Mouse (Mus musculus): ENCODE measurements at regions not wholly inside any gene's neighbourhood (a gene's known extent, or its start where the extent isn't known, plus 50 kb on each side); places are given as distances from the start of the nearest gene placed in this dataset.

DNA sequence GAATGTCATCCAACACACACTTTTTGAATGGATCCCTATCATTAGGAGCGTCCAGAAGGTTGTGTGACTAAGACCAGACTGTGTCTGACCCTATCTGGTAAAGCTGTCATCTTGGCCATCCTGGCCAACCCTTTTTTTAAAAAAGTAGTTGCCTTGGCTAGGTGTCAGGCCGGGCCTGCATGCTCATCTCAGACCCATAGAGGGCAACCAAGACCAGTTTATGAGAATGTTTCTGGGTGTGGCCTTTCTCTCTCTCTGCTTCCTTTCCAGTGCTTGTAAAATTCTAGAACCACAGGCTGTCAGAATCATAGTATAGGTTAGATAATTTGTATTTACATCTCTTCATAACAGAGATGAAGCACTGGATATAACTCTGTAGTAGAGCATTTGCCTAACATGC, 62.8 kb upstream of the Las1l start:
- peak; percentile 56 for DNase-seq (ENCODE audit: low spot score)

GRCm38 (mm10) chrX:96020407-96020806, 63.6 kb upstream of the Las1l start:
- no peak for DNase-seq (ENCODE audit: low spot score)

- DNase-seq (ENCODE audit: low spot score), result no peak
These were observed 68.6 kb upstream of the Las1l start for GRCm38 (mm10) chrX:96025374-96025773.

DNA sequence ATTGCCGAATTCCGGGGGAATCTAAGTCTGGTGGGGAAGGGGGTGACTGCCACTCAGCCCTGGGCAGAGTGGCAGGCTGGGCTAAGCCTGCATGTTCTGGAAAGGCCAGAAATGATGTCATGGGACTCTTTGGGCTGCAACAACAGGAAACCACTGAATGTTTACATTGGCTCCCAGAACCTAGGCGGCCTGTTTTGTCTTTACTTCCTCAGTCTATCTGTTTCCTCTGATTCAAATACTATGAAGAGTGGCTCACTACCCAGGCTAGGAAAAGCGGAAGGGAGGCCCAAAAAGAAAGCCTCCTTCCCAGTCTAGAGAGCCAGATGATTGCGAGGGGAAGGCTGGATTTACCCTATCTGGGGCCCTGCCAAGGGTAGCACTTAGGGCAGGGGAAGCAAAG, 69.1 kb upstream of the Las1l start:
- DNase-seq (ENCODE audit: low spot score), result peak; percentile 9

- no peak for DNase-seq (ENCODE audit: low spot score)
These were observed 64.3 kb upstream of the Msn start for GRCm38 (mm10) chrX:96031591-96031990.

GRCm38 (mm10) chrX:96035307-96035706, 60.5 kb upstream of the Msn start:
- no peak for DNase-seq (ENCODE audit: low spot score)

DNA sequence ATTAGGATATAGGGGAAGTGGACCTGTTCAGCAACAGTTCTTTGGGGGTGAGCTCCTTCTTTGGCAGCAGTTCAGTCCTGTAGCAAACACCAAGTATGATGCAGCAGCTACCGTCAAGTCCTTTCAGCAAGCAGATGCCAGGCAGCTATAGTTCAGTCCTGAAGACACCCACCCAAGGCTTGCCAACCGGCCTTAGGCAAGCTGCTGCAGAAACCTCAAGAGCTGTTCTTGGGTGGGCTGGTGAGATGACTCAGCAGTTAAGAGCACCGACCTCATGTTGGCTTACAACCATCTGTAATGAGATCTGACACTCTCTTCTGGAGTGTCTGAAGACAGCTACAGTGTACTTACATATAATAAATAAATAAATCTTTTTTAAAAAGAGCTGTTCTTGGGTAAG, 53.6 kb upstream of the Msn start:
- DNase-seq (ENCODE audit: low spot score), result no peak

Measured in gastrocnemius, adult 18-20 months (tissue).